Mouse (Mus musculus) embryonic facial prominence, embryonic 12.5 days (tissue): Measurements from ENCODE around the gene Serpinb1a. TPM values are rescaled to one million over a fixed set of nuclear protein-coding genes. Genes with fewer than 3 reads are reported as not detected.

Experiments used
- ATAC-seq: fragments of 200-750 bp; cut with Nextera tagmentation; 2 replicates; pipeline ENCODE4 v1.8.0; 2017; ENCODE audit not compliant: insufficient number of reproducible peaks, insufficient read depth, low FRiP score, low TSS enrichment
- H3K27ac ChIP-seq: fragments of 300-500 bp; sonication (generic); 2 replicates; pipeline ENCODE4 v1.5.1; 2016; ENCODE audit warnings: mild to moderate bottlenecking
- H3K27me3 ChIP-seq: fragments of 300-500 bp; sonication (generic); 2 replicates; pipeline ENCODE4 v1.6.1; 2016; ENCODE audit warnings: mild to moderate bottlenecking, moderate library complexity
- H3K36me3 ChIP-seq: fragments of 300-500 bp; sonication (generic); 2 replicates; pipeline ENCODE4 v1.6.1; 2016; ENCODE audit warnings: mild to moderate bottlenecking
- H3K4me1 ChIP-seq: fragments of 300-500 bp; sonication (generic); 2 replicates; pipeline ENCODE4 v1.6.1; 2016
- H3K4me2 ChIP-seq: fragments of 300-500 bp; sonication (generic); replicated peaks from 2 replicates; pipeline ENCODE4 v1.6.1; 2016; ENCODE audit warnings: mild to moderate bottlenecking, moderate library complexity
- H3K4me3 ChIP-seq: fragments of 300-500 bp; sonication (generic); 2 replicates; pipeline ENCODE4 v1.5.1; 2016; ENCODE audit warnings: mild to moderate bottlenecking
- H3K9ac ChIP-seq: fragments of 300-500 bp; sonication (generic); 2 replicates; pipeline ENCODE4 v1.6.1; 2016; ENCODE audit warnings: mild to moderate bottlenecking, moderate library complexity
- H3K9me3 ChIP-seq: fragments of 300-500 bp; sonication (generic); 2 replicates; pipeline ENCODE4 v1.6.1; 2016; ENCODE audit warnings: mild to moderate bottlenecking, moderate library complexity
- WGBS: fragments of 180-500 bp; shearing (Covaris S2); methylation state at CpG from one replicate; pipeline ENCODE4 v1.1.7; 2016; 5-methylcytosine and 5-hydroxymethylcytosine counted together
- polyA plus RNA-seq: library from polyadenylated mRNA; unstranded; fragments of >200 nt; fragmentation: Nextera tagmentation; extraction: Ambion mirVana; gene quantifications from 2 replicates; pipeline ENCODE4 v1.2.1, GENCODE M21; 2016

Gene Serpinb1a
- polyA plus RNA-seq, 1 experiment from 2014 or later, result 1.2 TPM

- ATAC-seq, result no peak
- no peak overlapping the region for H3K4me3 ChIP-seq
- H3K9ac ChIP-seq, result no peak overlapping the region
- no peaks in the 10 kb centered on the region for H3K9me3 ChIP-seq
- H3K36me3 ChIP-seq, result peaks cover 52% of the 10 kb centered on the region
- 92% methylated on average over 3 of the region's 3 CpGs for WGBS
- H3K4me1 ChIP-seq, result no peaks in the 10 kb centered on the region
- H3K27ac ChIP-seq, result no peak overlapping the region
- H3K27me3 ChIP-seq, result no peaks in the 10 kb centered on the region
- H3K4me2 ChIP-seq, result no peak overlapping the region
Observed at GRCm38 (mm10) chr13:32819241-32819640, 31.7 kb downstream of the Serpinb1a start.

- H3K4me1 ChIP-seq, result peaks cover 8% of the 10 kb centered on the region
Observed at GRCm38 (mm10) chr13:32807624-32808023, 43.4 kb downstream of the Serpinb1a start.

GRCm38 (mm10) chr13:32806820-32807219 is 44.2 kb downstream of the Serpinb1a start:
- Histone ChIP-seq H3K9ac (no peak overlapping the region), H3K4me1 (peaks cover 8% of the 10 kb centered on the region), H3K4me2 (no peak overlapping the region), H3K27ac (no peak overlapping the region), H3K9me3 (no peaks in the 10 kb centered on the region), H3K4me3 (no peak overlapping the region), H3K27me3 (no peaks in the 10 kb centered on the region), H3K36me3 (peaks cover 24% of the 10 kb centered on the region)
- 83% methylated on average over 7 of the region's 7 CpGs for WGBS
- ATAC-seq, result no peak

More at GRCm38 (mm10) chr13:32807624-32808023, 43.4 kb downstream of the Serpinb1a start:
- ATAC-seq, result no peak
- H3K4me2 ChIP-seq, result no peak overlapping the region
- no peak overlapping the region for H3K27ac ChIP-seq
- H3K36me3 ChIP-seq, result peaks cover 24% of the 10 kb centered on the region
- no peaks in the 10 kb centered on the region for H3K9me3 ChIP-seq
- H3K4me3 ChIP-seq, result no peak overlapping the region
- WGBS, result 80% methylated on average over 3 of the region's 3 CpGs
- no peaks in the 10 kb centered on the region for H3K27me3 ChIP-seq
- H3K9ac ChIP-seq, result no peak overlapping the region

- Histone ChIP-seq H3K4me1 (peaks cover 8% of the 10 kb centered on the region), H3K36me3 (peaks cover 16% of the 10 kb centered on the region), H3K27me3 (no peaks in the 10 kb centered on the region), H3K4me3 (peak overlapping the region; percentile 78), H3K9ac (0 out of 2 replicates have a peak overlapping the region, but pooled peaks have one; percentile 80), H3K9me3 (no peaks in the 10 kb centered on the region), H3K27ac (no peak overlapping the region), H3K4me2 (peak overlapping the region; percentile 84)
- WGBS, result 74% methylated on average over 4 of the region's 4 CpGs
- no peak for ATAC-seq
Observed at GRCm38 (mm10) chr13:32803701-32804345, 47.2 kb downstream of the Serpinb1a start.

- ATAC-seq, result peak; percentile 67; the same call in 1 of the 2 replicates
- H3K9ac ChIP-seq, result peak within 1 kb of the TSS; percentile 80
- no peaks in the 10 kb centered on the region for H3K9me3 ChIP-seq
- peaks cover 8% of the 10 kb centered on the region for H3K4me1 ChIP-seq
- under 1% methylated on average over 93 of the region's 95 CpGs for WGBS
- H3K27me3 ChIP-seq, result no peaks in the 10 kb centered on the region
- peak within 1 kb of the TSS; percentile 78 for H3K4me3 ChIP-seq
- peak within 1 kb of the TSS; percentile 84 for H3K4me2 ChIP-seq
- peak within 1 kb of the TSS; percentile 42 for H3K27ac ChIP-seq
- H3K36me3 ChIP-seq, result peaks cover 11% of the 10 kb centered on the region
Observed at GRCm38 (mm10) chr13:32802259-32803081, 48.5 kb downstream of the Serpinb1a start, which contains the start of gene D930007J09Rik. TSS of gene D930007J09Rik (minus strand) at chr13:32802849.

GRCm38 (mm10) chr13:32801693-32802221 is 49.2 kb downstream of the Serpinb1a start, which contains the start of gene Wrnip1:
TSS of gene Wrnip1 (plus strand) at chr13:32802038.
- H3K27ac ChIP-seq, result peak within 1 kb of the TSS; percentile 57

GRCm38 (mm10) chr13:32800859-32801258 is 50.1 kb downstream of the Serpinb1a start:
- Histone ChIP-seq H3K4me1 (peaks cover 8% of the 10 kb centered on the region), H3K9ac (no peak overlapping the region), H3K4me2 (peak overlapping the region; percentile 84), H3K27me3 (no peaks in the 10 kb centered on the region), H3K36me3 (no peaks in the 10 kb centered on the region), H3K4me3 (no peak overlapping the region; the same call in 1 of the 2 replicates), H3K9me3 (no peaks in the 10 kb centered on the region), H3K27ac (no peak overlapping the region)
- no peak for ATAC-seq

More at GRCm38 (mm10) chr13:32801693-32802221, 49.2 kb downstream of the Serpinb1a start, which contains the start of gene Wrnip1:
- ATAC-seq, result peak; percentile 98
- Histone ChIP-seq H3K4me3 (peak within 1 kb of the TSS; percentile 78), H3K9me3 (no peaks in the 10 kb centered on the region), H3K27me3 (no peaks in the 10 kb centered on the region), H3K36me3 (peaks cover 7% of the 10 kb centered on the region), H3K9ac (peak within 1 kb of the TSS; percentile 80), H3K4me1 (peaks cover 8% of the 10 kb centered on the region), H3K4me2 (peak within 1 kb of the TSS; percentile 84)
- WGBS, result under 1% methylated on average over 50 of the region's 51 CpGs

GRCm38 (mm10) chr13:32799131-32799530 is 51.9 kb downstream of the Serpinb1a start:
- ATAC-seq, result no peak
- Histone ChIP-seq H3K27ac (no peak overlapping the region), H3K36me3 (no peaks in the 10 kb centered on the region), H3K27me3 (no peaks in the 10 kb centered on the region), H3K4me1 (peaks cover 8% of the 10 kb centered on the region), H3K9me3 (no peaks in the 10 kb centered on the region), H3K4me3 (no peak overlapping the region), H3K9ac (no peak overlapping the region), H3K4me2 (no peak overlapping the region)
- WGBS, result 63% methylated on average over 2 of the region's 2 CpGs

GRCm38 (mm10) chr13:32797085-32797484 is 53.9 kb downstream of the Serpinb1a start:
- WGBS, result 77% methylated on average over 1 of the region's 1 CpGs
- H3K4me2 ChIP-seq, result no peak overlapping the region
- no peaks in the 10 kb centered on the region for H3K9me3 ChIP-seq
- H3K27me3 ChIP-seq, result no peaks in the 10 kb centered on the region
- no peak for ATAC-seq
- H3K9ac ChIP-seq, result no peak overlapping the region
- no peak overlapping the region for H3K27ac ChIP-seq
- no peaks in the 10 kb centered on the region for H3K4me1 ChIP-seq
- no peaks in the 10 kb centered on the region for H3K36me3 ChIP-seq
- no peak overlapping the region for H3K4me3 ChIP-seq

GRCm38 (mm10) chr13:32795166-32795565 is 55.8 kb downstream of the Serpinb1a start:
- Histone ChIP-seq H3K9ac (no peak overlapping the region), H3K27me3 (no peaks in the 10 kb centered on the region), H3K4me1 (no peaks in the 10 kb centered on the region), H3K4me3 (no peak overlapping the region), H3K27ac (no peak overlapping the region), H3K9me3 (no peaks in the 10 kb centered on the region), H3K4me2 (no peak overlapping the region), H3K36me3 (no peaks in the 10 kb centered on the region)
- ATAC-seq, result no peak
- 91% methylated on average over 5 of the region's 5 CpGs for WGBS

GRCm38 (mm10) chr13:32794619-32795018 is 56.4 kb downstream of the Serpinb1a start:
- Histone ChIP-seq H3K4me3 (no peak overlapping the region), H3K4me1 (no peaks in the 10 kb centered on the region), H3K9ac (no peak overlapping the region), H3K36me3 (no peaks in the 10 kb centered on the region), H3K9me3 (no peaks in the 10 kb centered on the region), H3K27ac (no peak overlapping the region), H3K4me2 (no peak overlapping the region), H3K27me3 (no peaks in the 10 kb centered on the region)
- no peak for ATAC-seq
- WGBS, result 61% methylated on average over 2 of the region's 2 CpGs
